In genomic region chr4:48924576-48925459, GRCm38 (mm10) we compare ENCODE assay signal across 10 mouse cellular contexts.
A peak's percentile ranks its signal among the peaks of the same experiment; 100 is the strongest.
DNase-seq lines count a peak whose midpoint lies in the region; ATAC-seq and TF ChIP-seq lines count a peak whose summit lies in the region.
"Had no signal": no experiment of that assay in that cellular context is flagged by ENCODE, and none has a peak within 500 bp of the region (broad histone marks: within the 10 kb centered on the region; RNA-seq: fewer than 3 reads in every experiment).

No protein-coding gene starts in this region.

- peak; percentile 92 for DNase-seq in brain, embryonic 14.5 days (ENCODE audit: low read depth)
- peak; percentile 74 for DNase-seq in layer of hippocampus, adult 9-11 months
- DNase-seq in midbrain, postnatal 0 days (ENCODE audit: low spot score), result peak; percentile 79
- no peak for DNase-seq in kidney, postnatal 36 days
- DNase-seq in lung, postnatal 36 days, result no peak
- DNase-seq in cerebellum, adult 11-12 months, result no peak
- DNase-seq in gastrocnemius, postnatal 14 days, result no peak
- DNase-seq: heart, postnatal 36 days; liver, embryonic 13.5 days had no signal

- H3K27me3 ChIP-seq in forebrain, embryonic 16.5 days (replicated peaks; ENCODE audit: control insufficient read depth, insufficient read depth, low read length), result no peaks in the 10 kb centered on the region
- no peaks in the 10 kb centered on the region for H3K27me3 ChIP-seq in midbrain, postnatal 0 days (ENCODE audit: insufficient read depth, low read length)
- H3K27me3 ChIP-seq: liver, embryonic 13.5 days had no signal

- H3K4me1 ChIP-seq in forebrain, embryonic 16.5 days (replicated peaks; ENCODE audit: control insufficient read depth, insufficient read depth, low read length), result peaks cover 4% of the 10 kb centered on the region; the same call in 1 of the 2 replicates
- no peaks in the 10 kb centered on the region; the same call in 1 of the 2 replicates for H3K4me1 ChIP-seq in midbrain, postnatal 0 days (ENCODE audit: insufficient read depth, low read length)
- H3K4me1 ChIP-seq: liver, embryonic 13.5 days had no signal

- H3K4me2 ChIP-seq in forebrain, embryonic 16.5 days (ENCODE audit: low read length), result no peak overlapping the region
- no peak overlapping the region for H3K4me2 ChIP-seq in midbrain, postnatal 0 days (ENCODE audit: low read depth, low read length, poor library complexity, severe bottlenecking)
- H3K4me2 ChIP-seq: liver, embryonic 13.5 days had no signal

- intact Hi-C loops in gastrocnemius, postnatal 14 days (cut with DNase I; ENCODE audit: low total_unique reads), result no loop called here

- peak; percentile 96 for ATAC-seq in forebrain, embryonic 16.5 days
- ATAC-seq in midbrain, postnatal 0 days (ENCODE audit: low FRiP score), result peak; percentile 85

- no peak for TF ChIP-seq CTCF in brain, embryonic 14.5 days (IDR thresholded peaks at IDR 0.05; ENCODE audit: borderline replicate concordance, extremely low read depth, insufficient read depth, insufficient read length)
- TF ChIP-seq CTCF in midbrain, postnatal 0 days (IDR thresholded peaks at IDR 0.05), result no peak

- H3K9ac ChIP-seq in forebrain, embryonic 16.5 days (replicated peaks; ENCODE audit: low read depth, low read length), result no peak overlapping the region
- H3K9ac ChIP-seq in midbrain, postnatal 0 days (replicated peaks; ENCODE audit: low read length, poor library complexity, severe bottlenecking), result no peak overlapping the region
- H3K9ac ChIP-seq: liver, embryonic 13.5 days had no signal

- no peaks in the 10 kb centered on the region for H3K9me3 ChIP-seq in forebrain, embryonic 16.5 days (ENCODE audit: control insufficient read depth, low read length)
- H3K9me3 ChIP-seq in midbrain, postnatal 0 days (ENCODE audit: low read length), result no peaks in the 10 kb centered on the region
- H3K9me3 ChIP-seq: liver, embryonic 13.5 days had no signal

- TF ChIP-seq POLR2A in brain, embryonic 14.5 days (IDR thresholded peaks at IDR 0.05; ENCODE audit: borderline replicate concordance, extremely low read depth, insufficient read depth, insufficient read length, poor library complexity, severe bottlenecking), result no peak

- WGBS in forebrain, embryonic 16.5 days, result 34% methylated on average over 4 of the region's 4 CpGs
- WGBS in midbrain, postnatal 0 days, result 51% methylated on average over 4 of the region's 4 CpGs

- peak overlapping the region; percentile 27; the same call in 1 of the 2 replicates for H3K27ac ChIP-seq in forebrain, embryonic 16.5 days (ENCODE audit: low read length)
- H3K27ac ChIP-seq in midbrain, postnatal 0 days (ENCODE audit: low read depth, low read length), result no peak overlapping the region
- H3K27ac ChIP-seq: liver, embryonic 13.5 days had no signal

- H3K36me3 ChIP-seq in forebrain, embryonic 16.5 days (ENCODE audit: control insufficient read depth, insufficient read depth), result no peaks in the 10 kb centered on the region
- no peaks in the 10 kb centered on the region for H3K36me3 ChIP-seq in midbrain, postnatal 0 days (ENCODE audit: insufficient read depth, low read length)
- H3K36me3 ChIP-seq: liver, embryonic 13.5 days had no signal

- H3K4me3 ChIP-seq in forebrain, embryonic 16.5 days (replicated peaks; ENCODE audit: low read length), result no peak overlapping the region
- no peak overlapping the region for H3K4me3 ChIP-seq in midbrain, postnatal 0 days (ENCODE audit: low read depth, low read length)
- H3K4me3 ChIP-seq: liver, embryonic 13.5 days had no signal

Comparison
In these comparisons a context has a peak if more than half of its experiments do, and no peak if none do; other contexts are left out.
1. DNase-seq: peak in brain, embryonic 14.5 days (single experiment), layer of hippocampus, adult 9-11 months (single experiment) and midbrain, postnatal 0 days (single experiment); none in kidney, postnatal 36 days (0 of 2), lung, postnatal 36 days (single experiment), cerebellum, adult 11-12 months (single experiment) and gastrocnemius, postnatal 14 days (single experiment).